Mouse (Mus musculus) CD4-positive, CD25-positive, alpha-beta regulatory T cell, adult 9 weeks (primary cell): ENCODE measurements around the gene Fam189a1. TPM values are rescaled to one million over a fixed set of nuclear protein-coding genes. Genes with fewer than 3 reads are reported as not detected.

Source experiments
- polyA plus RNA-seq: library from polyadenylated mRNA; unstranded; fragments of 100-300 nt; shearing (Covaris generic); gene quantifications from one replicate; pipeline ENCODE4 v1.2.1, GENCODE M21; 2017

Gene Fam189a1
- not detected for polyA plus RNA-seq

GRCm38 (mm10) chr7:65156514-65156911 is at the start of gene Fam189a1:
Gene Fam189a1, minus strand, starts transcription at chr7:65156570.

GRCm38 (mm10) chr7:64872743-64873241 is 283.6 kb downstream of the Fam189a1 start, which contains the start of gene Nsmce3:
Gene Nsmce3, minus strand, starts transcription at chr7:64872997.

